Mouse (Mus musculus): ENCODE results near the gene Cyp1a1. TPM values are rescaled to one million over a fixed set of nuclear protein-coding genes. Genes with fewer than 3 reads are reported as not detected.

The Cyp1a1 gene
- total RNA-seq, 2 experiments from 2014 or later, result 0.16 to 0.37 TPM

DNA sequence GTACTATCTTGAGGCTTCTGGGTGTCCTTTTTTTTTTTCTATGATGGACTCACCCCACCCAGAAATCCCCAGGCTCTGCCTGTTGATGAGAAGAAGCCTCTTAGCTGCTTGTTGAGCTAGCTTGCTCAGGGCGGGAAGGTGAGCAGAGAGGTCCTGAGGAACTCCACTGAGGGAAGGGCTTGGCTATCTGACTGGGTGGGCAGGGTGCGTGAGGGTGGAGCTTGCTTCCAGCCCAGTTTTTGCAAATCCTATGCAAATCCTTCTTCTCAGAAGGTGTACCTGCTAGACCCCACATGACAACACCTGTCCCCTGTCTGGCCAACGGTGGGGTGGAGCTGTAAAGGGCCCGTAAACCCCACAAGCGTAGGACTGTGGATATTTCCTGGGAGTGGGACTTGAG is 34.4 kb upstream of the Cyp1a1 start, which contains the start of gene Csk:
Csk (minus strand) TSS at position 349 of the 400 bp plus-strand sequence.
- intact Hi-C loops (cut with DNase I; ENCODE audit: low total_unique reads), result loop anchor here (5.0 to 10.0 kb wide), 3 partner anchors 36 to 168 kb away; partner anchors contain the start of gene Fam219b
- DNase-seq, result no peak

DNA sequence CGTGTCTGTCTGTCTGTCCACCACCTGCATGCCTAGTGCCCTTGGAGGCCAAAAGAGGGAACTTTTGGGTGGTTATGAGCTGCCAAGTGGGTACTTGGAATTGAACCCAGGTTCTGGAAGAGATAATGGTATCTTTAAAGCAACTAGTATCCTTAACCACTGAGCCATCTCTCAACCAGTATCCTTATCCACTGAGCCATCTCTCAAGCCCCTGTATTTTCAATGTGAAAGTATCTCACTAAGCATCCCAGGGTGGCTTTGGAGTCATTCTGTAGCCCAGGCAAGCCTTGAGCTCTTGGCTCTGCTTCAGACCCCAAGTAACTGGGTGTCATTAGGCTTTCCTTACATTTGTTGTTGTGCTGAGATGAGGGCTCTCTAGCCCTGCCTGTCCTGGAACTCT is 32.8 kb upstream of the Cyp1a1 start:
- DNase-seq, result no peak
- intact Hi-C loops (cut with DNase I; ENCODE audit: low total_unique reads), result loop anchor here (5.0 to 10.0 kb wide), 3 partner anchors 38 to 170 kb away; partner anchors contain the start of gene Fam219b

DNA sequence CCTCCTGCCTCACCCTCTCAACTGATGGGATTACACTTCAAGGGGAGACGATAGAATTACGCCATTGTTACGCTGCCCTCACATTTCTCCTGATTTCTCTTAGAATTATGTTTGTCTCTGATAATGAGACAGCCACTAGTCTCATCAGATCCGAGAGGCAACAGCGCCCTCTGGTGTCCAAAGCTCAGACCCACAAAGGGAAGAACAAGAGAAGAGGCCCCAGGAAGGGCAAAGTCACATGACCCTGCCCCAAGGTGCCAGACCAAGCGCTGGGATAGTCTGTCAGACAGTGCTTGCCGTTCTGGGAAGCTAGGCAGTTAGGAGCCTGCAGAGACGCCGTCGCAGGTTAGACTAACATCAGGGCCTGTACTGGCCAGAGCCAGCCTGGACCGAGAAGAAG is 32.0 kb upstream of the Cyp1a1 start:
- intact Hi-C loops (cut with DNase I; ENCODE audit: low total_unique reads), result loop anchor here (10.0 kb wide), 1 partner anchor 171 kb away; no protein-coding TSS in a partner anchor
- DNase-seq, result peak; percentile 93

DNA sequence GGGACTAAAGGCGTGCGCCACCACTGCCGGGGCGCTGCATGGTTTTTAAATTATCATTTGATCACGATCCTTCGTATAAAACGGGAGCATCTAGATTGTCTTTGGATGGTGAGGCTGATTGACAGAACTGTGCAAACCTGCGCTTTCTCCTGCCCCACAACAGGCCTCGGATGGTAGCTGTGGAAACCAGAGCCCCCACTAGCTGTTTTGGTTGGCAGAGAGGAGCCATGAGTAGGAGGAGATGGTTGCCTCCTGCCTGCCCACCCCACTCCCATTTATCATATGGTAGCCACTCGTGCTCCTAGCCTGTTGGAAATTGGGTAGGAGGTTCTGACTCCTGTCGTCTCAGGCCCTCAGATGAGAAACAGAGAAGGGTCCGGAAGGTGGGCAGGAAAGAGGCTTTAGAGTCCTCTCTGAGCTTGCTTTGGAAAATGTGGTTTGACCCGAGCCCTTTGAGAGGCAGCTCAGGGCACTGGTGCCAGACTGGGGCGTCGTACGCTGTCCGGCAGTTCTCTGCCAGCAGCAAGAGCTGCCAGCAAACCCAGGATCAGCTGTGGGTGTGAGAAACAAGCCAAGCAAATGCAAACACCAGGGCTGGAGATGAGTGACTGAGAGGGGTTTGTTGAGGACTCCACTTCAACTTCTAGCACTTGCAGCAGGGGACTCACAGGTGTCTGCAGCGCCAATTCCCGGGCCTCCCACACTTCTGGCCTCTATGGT is 30.9 kb upstream of the Cyp1a1 start:
- intact Hi-C loops (cut with DNase I; ENCODE audit: low total_unique reads), result loop anchor here (10.0 kb wide), 1 partner anchor 172 kb away; no protein-coding TSS in a partner anchor
- no peak for DNase-seq

DNA sequence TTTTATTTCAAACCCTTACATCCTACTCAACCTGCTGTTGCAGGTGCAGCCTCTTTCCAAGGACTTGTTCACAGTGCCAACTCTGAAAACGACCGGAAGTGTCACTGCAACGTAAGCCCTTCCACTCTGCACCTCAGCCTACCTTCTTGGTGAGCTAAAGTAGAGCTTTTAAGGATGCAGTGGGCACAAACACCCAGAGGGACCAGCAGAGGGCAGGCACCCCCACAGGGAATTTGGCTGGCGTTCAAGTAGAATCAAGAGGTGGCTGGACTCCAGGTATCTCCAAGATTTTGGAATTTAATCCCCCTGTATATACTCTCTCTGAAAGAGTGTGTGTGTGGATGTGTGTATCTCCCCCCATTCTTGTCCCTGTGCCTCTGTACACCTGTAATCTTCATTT is 29.9 kb upstream of the Cyp1a1 start:
- no peak for DNase-seq
- intact Hi-C loops (cut with DNase I; ENCODE audit: low total_unique reads), result loop anchor here (2.0 to 10.0 kb wide), 2 partner anchors 89 to 173 kb away; no protein-coding TSS in a partner anchor

DNA sequence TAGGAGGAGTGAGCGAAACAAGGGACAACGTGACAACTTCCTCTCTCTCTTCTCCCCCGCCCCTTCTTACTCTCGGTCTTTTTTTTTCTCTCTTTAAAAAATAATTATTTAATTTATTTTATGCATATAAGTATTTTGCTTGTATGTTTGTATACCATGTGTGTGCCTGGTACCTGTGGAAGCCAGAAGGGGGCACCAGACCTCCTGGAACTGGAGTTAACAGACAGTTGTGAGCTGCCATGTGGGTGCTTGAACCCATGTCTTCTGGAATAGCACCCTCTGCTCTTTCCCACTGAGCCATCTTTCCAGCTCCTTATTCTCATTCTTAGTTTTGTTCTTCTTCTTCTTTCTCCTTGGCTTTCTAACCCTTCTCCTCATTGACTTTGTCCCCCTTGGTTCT is 28.8 kb upstream of the Cyp1a1 start:
- intact Hi-C loops (cut with DNase I; ENCODE audit: low total_unique reads), result loop anchor here (2.0 to 10.0 kb wide), 2 partner anchors 88 to 174 kb away; no protein-coding TSS in a partner anchor
- no peak for DNase-seq

DNA sequence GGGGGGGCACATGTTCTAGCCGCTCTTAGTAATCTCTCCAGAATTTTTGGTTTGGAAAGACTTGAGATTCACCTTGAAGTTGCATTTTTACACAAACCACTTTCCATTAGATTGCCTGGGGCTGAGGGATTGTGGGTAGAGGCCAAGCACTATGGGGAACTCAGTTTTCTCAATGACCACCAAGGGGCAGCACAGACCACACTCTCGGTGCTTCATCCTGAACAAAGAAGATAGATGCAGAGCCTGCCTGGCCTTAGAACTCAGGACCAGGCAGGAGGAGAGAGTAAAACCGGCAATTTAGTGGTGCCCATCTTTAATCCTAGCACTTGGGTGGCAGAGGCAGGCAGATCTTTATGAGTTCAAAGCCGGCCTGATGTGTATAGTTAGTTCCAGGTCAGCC is 28.0 kb upstream of the Cyp1a1 start:
- peak; percentile 62 for DNase-seq
- intact Hi-C loops (cut with DNase I; ENCODE audit: low total_unique reads), result loop anchor here (2.0 to 10.0 kb wide), 3 partner anchors 81 to 175 kb away; no protein-coding TSS in a partner anchor

DNA sequence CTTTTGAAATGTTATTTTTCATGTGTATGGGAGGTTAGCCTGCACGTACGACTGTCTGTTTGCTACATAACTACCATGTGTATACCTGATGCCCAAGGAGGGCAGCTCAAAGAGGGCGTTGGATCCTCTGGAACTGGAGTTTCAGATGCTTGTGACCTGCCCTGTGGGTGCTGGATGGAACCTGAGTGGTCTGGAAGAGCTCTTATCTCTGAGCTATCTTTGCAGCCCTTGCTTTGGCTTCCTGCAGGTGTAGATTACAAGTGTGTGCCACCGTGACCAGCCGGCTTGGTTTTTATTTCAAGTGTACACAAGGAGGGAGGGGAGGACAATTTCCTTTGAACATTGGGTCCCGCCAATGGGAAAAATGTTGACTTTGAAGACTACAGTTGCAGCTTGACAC is 27.2 kb upstream of the Cyp1a1 start:
- intact Hi-C loops (cut with DNase I; ENCODE audit: low total_unique reads), result loop anchor here (2.0 kb wide), 1 partner anchor 80 kb away; no protein-coding TSS in a partner anchor
- no peak for DNase-seq

DNA sequence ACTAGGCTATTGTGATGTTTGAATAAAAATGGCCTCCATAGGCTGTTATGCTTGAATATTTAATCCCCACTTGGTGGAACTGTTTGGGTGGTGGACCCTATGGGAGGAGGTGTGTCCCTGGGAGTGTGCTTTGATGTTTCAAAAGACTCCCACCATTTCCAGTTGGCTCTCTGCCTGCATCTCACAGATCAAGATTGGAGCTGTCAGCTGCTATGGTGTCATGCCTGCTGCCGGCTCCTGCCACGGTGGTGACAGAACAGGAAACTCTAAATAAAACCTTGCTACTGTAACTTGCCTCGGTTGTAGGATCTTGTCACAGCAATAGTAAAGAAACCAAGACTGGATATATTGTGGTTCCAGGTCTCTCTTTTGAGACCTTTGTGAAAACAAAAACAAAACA is 26.2 kb upstream of the Cyp1a1 start:
- intact Hi-C loops (cut with DNase I; ENCODE audit: low total_unique reads), result loop anchor here (2.0 kb wide), 1 partner anchor 79 kb away; no protein-coding TSS in a partner anchor
- no peak for DNase-seq

DNA sequence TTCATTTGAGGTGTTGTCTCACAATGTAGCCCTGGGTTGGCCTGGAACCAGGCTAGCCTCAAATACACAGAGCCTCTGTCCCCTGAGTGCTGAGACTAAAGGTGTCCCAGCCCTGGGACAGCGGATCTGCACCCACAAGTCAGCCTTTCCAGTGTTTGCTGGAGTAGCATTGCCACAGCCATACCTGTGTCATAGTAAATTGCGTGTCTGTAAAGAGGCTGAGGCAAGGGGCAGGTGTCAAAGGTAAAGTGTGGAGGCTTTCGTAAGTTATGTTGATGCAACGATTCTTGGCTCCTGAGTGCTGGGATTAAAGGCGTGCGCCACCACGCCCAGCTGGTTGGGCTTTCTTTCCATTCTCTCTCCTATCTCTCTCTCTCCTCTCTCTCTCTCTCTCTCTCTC is 23.1 kb upstream of the Cyp1a1 start:
- intact Hi-C loops (cut with DNase I; ENCODE audit: low total_unique reads), result no loop called here
- DNase-seq, result no peak

DNA sequence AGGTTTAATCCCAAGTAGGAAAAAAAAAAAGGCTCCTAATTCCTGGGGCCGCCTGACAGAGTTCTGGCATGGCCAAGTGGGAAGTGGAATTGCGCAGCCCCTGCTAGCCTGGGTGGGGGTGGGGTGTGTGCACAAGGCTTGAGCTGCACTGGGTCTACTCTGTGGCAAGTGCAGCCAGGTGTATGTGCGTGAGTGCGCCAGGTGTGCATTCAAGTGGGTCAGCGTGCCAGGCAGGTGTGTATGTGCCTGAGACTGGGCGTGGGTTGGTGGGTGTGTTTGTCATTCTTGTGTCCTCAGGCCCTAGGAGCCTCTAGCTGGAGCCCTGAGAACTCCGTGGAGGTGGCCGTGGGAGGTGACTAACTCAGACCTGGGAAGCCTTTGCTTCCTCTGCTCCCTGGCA is 21.2 kb upstream of the Cyp1a1 start:
- intact Hi-C loops (cut with DNase I; ENCODE audit: low total_unique reads), result no loop called here
- DNase-seq, result no peak

DNA sequence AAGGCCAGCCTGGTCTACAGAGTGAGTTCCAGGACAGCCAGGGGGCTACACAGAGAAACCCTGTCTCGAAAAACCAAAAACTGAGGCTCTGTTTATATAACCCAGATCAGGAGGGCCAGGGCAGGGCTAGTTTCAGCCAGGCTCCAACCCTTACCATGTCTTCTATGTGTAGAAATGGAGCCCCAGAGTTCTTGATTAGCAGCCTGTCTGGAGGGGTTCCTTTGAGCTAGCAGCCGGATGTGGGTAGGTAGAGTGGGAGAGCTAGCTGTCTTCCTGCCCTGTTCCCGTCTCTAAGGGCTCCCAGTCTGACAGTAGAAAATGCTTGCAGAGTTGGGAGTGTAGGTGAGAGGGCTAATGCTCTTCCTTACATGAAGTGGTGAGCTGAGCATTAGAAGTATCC is 20.6 kb upstream of the Cyp1a1 start:
- intact Hi-C loops (cut with DNase I; ENCODE audit: low total_unique reads), result no loop called here
- DNase-seq, result no peak

DNA sequence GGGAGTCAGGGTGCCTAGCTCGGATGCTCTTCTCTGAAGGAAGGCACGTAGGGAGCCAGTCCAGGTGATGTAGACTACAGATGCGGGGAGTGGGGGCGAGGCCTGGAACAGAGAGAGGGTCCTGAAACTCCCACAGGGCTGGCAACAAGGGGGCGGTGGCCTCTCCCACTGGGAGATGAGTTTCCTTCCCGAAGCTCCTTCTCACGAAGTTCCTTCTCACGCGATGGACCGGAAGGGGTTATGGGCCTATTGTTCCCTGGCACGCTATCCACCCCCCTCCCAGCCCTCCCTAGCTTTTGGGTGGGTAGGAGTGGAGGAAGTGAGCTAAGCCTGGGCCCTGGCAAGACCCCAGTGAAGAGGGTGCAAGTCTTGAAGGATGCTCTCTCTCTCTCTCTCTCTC is 19.9 kb upstream of the Cyp1a1 start:
- no peak for DNase-seq
- intact Hi-C loops (cut with DNase I; ENCODE audit: low total_unique reads), result no loop called here

DNA sequence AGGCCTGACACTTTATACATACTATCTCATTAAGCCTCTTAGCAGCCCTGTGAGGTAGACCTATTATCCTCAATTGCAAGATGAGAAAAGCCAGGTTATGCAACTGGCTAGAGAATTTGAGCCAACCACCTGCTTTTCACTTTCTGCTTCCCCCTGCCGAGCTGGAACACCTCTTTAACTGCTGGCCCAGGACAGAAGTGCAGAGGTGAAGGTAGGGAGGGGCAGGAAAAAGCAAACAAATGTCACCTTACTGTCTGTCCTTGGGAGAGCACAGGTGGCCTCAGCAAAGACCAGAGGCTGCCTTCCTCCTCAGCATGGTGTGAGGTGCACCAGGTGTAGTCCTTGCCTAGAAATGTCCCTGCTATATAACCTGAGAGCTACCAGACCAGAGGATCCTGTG is 19.5 kb upstream of the Cyp1a1 start:
- intact Hi-C loops (cut with DNase I; ENCODE audit: low total_unique reads), result no loop called here
- no peak for DNase-seq

DNA sequence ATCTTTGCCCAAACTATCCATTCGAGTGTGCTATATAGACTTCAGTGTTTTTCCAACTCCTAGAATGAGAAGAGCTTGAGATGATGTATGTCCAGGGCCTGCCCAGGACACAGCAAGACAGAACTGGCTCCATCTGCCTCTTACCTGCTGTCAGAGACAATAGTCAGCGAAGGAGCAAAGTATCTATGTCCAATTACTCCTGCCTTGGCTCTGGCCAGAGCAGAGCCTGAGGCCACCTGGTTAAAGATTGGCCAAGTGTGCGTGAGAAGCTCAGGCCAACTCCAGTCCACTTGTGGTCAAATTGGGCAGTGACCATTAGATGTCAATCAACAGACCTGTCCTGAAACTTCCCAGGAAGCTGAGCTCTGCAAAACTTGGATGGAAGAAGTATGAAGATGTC is 18.2 kb upstream of the Cyp1a1 start:
- DNase-seq, result no peak
- intact Hi-C loops (cut with DNase I; ENCODE audit: low total_unique reads), result no loop called here

DNA sequence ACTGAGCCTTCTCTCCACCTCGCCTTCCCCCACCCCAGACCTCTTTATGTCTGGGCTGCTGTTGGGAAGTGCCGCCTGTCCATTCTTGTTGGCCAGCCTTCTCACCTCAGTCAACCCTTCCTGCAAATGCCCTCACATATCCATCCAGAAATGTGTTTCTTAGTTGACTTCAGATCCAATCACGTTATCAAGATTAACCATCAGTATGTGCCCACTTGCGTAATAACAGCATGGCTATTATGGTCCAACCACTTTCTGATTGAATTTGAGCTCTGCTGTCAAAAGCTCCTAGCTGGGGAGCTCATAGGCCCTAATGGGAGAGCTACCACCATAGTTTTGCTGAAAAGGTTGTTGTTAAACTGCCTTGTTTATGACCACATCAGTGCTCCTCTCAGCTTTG is 16.7 kb upstream of the Cyp1a1 start:
- intact Hi-C loops (cut with DNase I; ENCODE audit: low total_unique reads), result no loop called here
- DNase-seq, result no peak

DNA sequence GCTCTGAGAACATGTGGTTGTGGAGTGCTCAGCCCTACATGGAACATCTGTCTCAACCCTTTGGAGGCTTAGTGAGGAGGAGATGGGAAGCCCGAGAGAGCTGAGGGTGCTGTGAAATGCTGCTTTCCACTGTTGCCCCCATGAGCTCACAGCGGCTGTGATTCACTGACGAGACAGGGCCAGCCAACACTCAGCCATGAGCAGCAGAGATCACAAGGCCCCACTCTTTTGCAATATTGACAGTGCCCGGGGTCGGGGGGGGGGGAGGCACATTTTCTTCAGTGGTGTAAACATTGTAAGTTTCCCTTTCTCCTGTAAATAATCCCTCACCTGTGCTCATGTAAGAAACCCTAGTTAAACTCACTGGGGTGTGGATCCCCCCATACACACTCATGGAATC is 16.2 kb upstream of the Cyp1a1 start:
- intact Hi-C loops (cut with DNase I; ENCODE audit: low total_unique reads), result no loop called here
- DNase-seq, result no peak

DNA sequence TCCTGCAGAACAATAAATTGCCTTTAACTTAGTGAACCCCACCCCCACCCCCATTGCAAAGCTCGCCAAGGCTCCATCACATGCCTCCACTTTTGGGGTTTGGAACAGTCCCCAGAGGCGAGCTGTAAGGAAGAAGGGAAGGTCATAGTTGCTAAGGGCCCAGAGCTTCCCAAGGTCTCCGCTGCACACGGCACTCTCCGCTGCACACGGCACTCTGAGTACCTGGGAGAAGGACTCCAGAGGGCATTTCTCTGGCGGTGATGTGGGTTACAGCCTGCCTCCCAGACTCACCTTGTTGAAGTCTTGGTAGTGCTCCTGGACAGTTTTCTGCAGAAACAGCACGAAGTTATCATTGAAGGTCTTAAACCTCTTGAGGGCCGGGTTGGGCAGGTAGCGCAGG is 6.3 kb upstream of the Cyp1a1 start:
- DNase-seq, result no peak
- intact Hi-C loops (cut with DNase I; ENCODE audit: low total_unique reads), result no loop called here

DNA sequence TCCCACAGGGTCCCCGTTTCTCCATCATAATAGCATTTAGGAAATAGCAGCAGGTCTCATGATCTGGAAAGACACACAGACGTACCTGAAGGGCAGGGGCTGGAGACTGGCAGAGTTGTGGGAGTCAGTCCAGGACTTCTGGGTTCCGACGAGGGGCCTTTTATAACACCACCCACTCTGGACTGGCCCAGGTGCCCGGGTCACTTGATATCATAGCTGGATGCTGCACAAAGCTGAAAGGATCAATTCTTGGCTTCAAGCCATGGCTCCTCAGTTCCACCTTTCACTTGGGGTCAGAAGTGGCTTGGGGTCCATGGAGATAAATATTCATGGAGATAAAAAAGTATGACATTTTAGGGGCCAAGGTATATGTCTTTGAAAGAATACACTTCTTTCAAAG is 4.2 kb upstream of the Cyp1a1 start, which contains the start of gene Cyp1a2:
Cyp1a2 (minus strand) TSS at position 184 of the 400 bp plus-strand sequence.
- DNase-seq, result no peak
- intact Hi-C loops (cut with DNase I; ENCODE audit: low total_unique reads), result no loop called here

DNA sequence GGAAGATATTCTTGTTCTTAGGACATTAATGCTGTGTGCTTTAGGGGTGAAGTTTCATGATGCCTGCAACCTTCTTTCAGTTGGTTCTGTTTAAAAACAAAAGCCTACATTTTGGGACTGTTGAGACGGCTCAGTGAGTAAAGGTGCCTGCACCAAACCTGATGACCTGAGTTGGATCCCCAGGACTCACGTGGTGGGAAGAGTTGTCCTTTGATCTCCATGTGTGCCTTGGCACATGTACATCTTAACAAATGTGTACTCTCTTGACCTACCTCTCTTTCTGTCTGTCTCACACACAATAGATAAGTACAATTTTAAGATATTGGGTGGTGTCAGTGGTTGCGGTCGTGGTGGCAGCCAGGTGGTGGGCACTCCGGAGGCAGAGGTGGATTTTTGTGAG is 1.7 kb upstream of the Cyp1a1 start:
- no peak for DNase-seq
- intact Hi-C loops (cut with DNase I; ENCODE audit: low total_unique reads), result no loop called here

DNA sequence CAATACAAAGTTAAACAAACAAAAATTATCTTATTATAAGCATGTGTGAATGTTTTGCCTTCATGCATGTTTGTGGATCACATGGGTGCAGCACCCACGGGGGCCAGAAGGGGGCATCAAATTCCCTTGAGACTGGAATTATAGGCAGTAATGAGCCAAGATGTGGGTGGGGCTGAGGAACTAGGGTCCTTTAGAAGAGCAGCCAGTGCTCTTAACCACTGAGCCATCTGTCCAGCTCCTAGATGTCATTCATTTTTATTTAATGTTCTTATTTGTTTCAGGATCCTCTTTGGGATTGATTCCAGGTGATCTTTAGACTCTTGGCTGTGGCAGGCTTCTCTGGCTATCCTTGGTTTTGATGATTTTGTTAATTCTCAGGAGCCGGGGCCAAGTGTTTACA is 430 bp downstream of the Cyp1a1 start:
- intact Hi-C loops (cut with DNase I; ENCODE audit: low total_unique reads), result no loop called here
- DNase-seq, result no peak

Measured in gastrocnemius, postnatal 14 days (tissue).